Mouse (Mus musculus): ENCODE results near the gene Il1rapl1. TPM values are rescaled to one million over a fixed set of nuclear protein-coding genes. Genes with fewer than 3 reads are reported as not detected.

The Il1rapl1 gene
- total RNA-seq (2017), result not detected in 2 replicates

GRCm38 (mm10) chrX:88115609-88116073, at the start of gene Il1rapl1:
Il1rapl1 (minus strand) TSS chrX:88115645.
- no peak for ATAC-seq (ENCODE audit: extremely low read depth, insufficient number of reproducible peaks, low FRiP score, poor library complexity, severe bottlenecking)

GRCm38 (mm10) chrX:88158037-88158436, 42.6 kb upstream of the Il1rapl1 start:
- no peak for ATAC-seq (ENCODE audit: extremely low read depth, insufficient number of reproducible peaks, low FRiP score, poor library complexity, severe bottlenecking)

- no peak for ATAC-seq (ENCODE audit: extremely low read depth, insufficient number of reproducible peaks, low FRiP score, poor library complexity, severe bottlenecking)
Observed at GRCm38 (mm10) chrX:88125612-88126011, 10.2 kb upstream of the Il1rapl1 start.

- no peak for ATAC-seq (ENCODE audit: extremely low read depth, insufficient number of reproducible peaks, low FRiP score, poor library complexity, severe bottlenecking)
Observed at GRCm38 (mm10) chrX:88120070-88120469, 4.6 kb upstream of the Il1rapl1 start.

- ATAC-seq (ENCODE audit: extremely low read depth, insufficient number of reproducible peaks, low FRiP score, poor library complexity, severe bottlenecking), result no peak
Observed at GRCm38 (mm10) chrX:88117858-88118257, 2.4 kb upstream of the Il1rapl1 start.

- no peak for ATAC-seq (ENCODE audit: extremely low read depth, insufficient number of reproducible peaks, low FRiP score, poor library complexity, severe bottlenecking)
Observed at GRCm38 (mm10) chrX:88116326-88116725, 881 bp upstream of the Il1rapl1 start.

- ATAC-seq (ENCODE audit: extremely low read depth, insufficient number of reproducible peaks, low FRiP score, poor library complexity, severe bottlenecking), result no peak
Observed at GRCm38 (mm10) chrX:88113561-88113960, 1.9 kb downstream of the Il1rapl1 start.

GRCm38 (mm10) chrX:88112254-88112653, 3.2 kb downstream of the Il1rapl1 start:
- ATAC-seq (ENCODE audit: extremely low read depth, insufficient number of reproducible peaks, low FRiP score, poor library complexity, severe bottlenecking), result no peak

GRCm38 (mm10) chrX:88109733-88110132, 5.7 kb downstream of the Il1rapl1 start:
- no peak for ATAC-seq (ENCODE audit: extremely low read depth, insufficient number of reproducible peaks, low FRiP score, poor library complexity, severe bottlenecking)

- no peak for ATAC-seq (ENCODE audit: extremely low read depth, insufficient number of reproducible peaks, low FRiP score, poor library complexity, severe bottlenecking)
Observed at GRCm38 (mm10) chrX:88093936-88094569, 21.4 kb downstream of the Il1rapl1 start.

GRCm38 (mm10) chrX:88089873-88090272, 25.6 kb downstream of the Il1rapl1 start:
- no peak for ATAC-seq (ENCODE audit: extremely low read depth, insufficient number of reproducible peaks, low FRiP score, poor library complexity, severe bottlenecking)

- no peak for ATAC-seq (ENCODE audit: extremely low read depth, insufficient number of reproducible peaks, low FRiP score, poor library complexity, severe bottlenecking)
Observed at GRCm38 (mm10) chrX:88072741-88073419, 42.6 kb downstream of the Il1rapl1 start.

- no peak for ATAC-seq (ENCODE audit: extremely low read depth, insufficient number of reproducible peaks, low FRiP score, poor library complexity, severe bottlenecking)
Observed at GRCm38 (mm10) chrX:88070368-88070767, 45.1 kb downstream of the Il1rapl1 start.

- ATAC-seq (ENCODE audit: extremely low read depth, insufficient number of reproducible peaks, low FRiP score, poor library complexity, severe bottlenecking), result no peak
Observed at GRCm38 (mm10) chrX:88043556-88043955, 71.9 kb downstream of the Il1rapl1 start.

- no peak for ATAC-seq (ENCODE audit: extremely low read depth, insufficient number of reproducible peaks, low FRiP score, poor library complexity, severe bottlenecking)
Observed at GRCm38 (mm10) chrX:88038984-88039383, 76.5 kb downstream of the Il1rapl1 start.

GRCm38 (mm10) chrX:87897172-87897571, 218.3 kb downstream of the Il1rapl1 start:
- ATAC-seq (ENCODE audit: extremely low read depth, insufficient number of reproducible peaks, low FRiP score, poor library complexity, severe bottlenecking), result no peak

GRCm38 (mm10) chrX:87891916-87892315, 223.5 kb downstream of the Il1rapl1 start:
- ATAC-seq (ENCODE audit: extremely low read depth, insufficient number of reproducible peaks, low FRiP score, poor library complexity, severe bottlenecking), result no peak

GRCm38 (mm10) chrX:87854107-87854506, 261.3 kb downstream of the Il1rapl1 start:
- no peak for ATAC-seq (ENCODE audit: extremely low read depth, insufficient number of reproducible peaks, low FRiP score, poor library complexity, severe bottlenecking)

- no peak for ATAC-seq (ENCODE audit: extremely low read depth, insufficient number of reproducible peaks, low FRiP score, poor library complexity, severe bottlenecking)
Observed at GRCm38 (mm10) chrX:87813884-87814283, 301.6 kb downstream of the Il1rapl1 start.

- ATAC-seq (ENCODE audit: extremely low read depth, insufficient number of reproducible peaks, low FRiP score, poor library complexity, severe bottlenecking), result no peak
Observed at GRCm38 (mm10) chrX:87807717-87808116, 307.7 kb downstream of the Il1rapl1 start.
